Mouse (Mus musculus): ENCODE measurements around the gene Dlx2. TPM values are rescaled to one million over a fixed set of nuclear protein-coding genes. Genes with fewer than 3 reads are reported as not detected.

The Dlx2 gene
- polyA plus RNA-seq, 1 experiment from 2014 or later = 4.5 TPM

GRCm38 (mm10) chr2:71524763-71525162 lies 21.8 kb downstream of the Dlx2 start:
- no peaks in the 10 kb centered on the region for H3K9me3 ChIP-seq (replicated peaks; ENCODE audit: control insufficient read depth, low read length, poor library complexity, severe bottlenecking)
- peaks cover 81% of the 10 kb centered on the region for H3K27me3 ChIP-seq (ENCODE audit: control insufficient read depth, insufficient read depth, low read depth, low read length)
- H3K9ac ChIP-seq (ENCODE audit: low read depth, low read length) = no peak overlapping the region
- peak overlapping the region; percentile 9; the same call in 1 of the 2 replicates for H3K4me2 ChIP-seq (ENCODE audit: low read length)
- no peak overlapping the region for H3K4me3 ChIP-seq (ENCODE audit: low read depth, low read length)
- H3K4me1 ChIP-seq (ENCODE audit: control insufficient read depth, insufficient read depth, low read length) = peaks cover 8% of the 10 kb centered on the region; the same call in 1 of the 2 replicates
- H3K36me3 ChIP-seq (ENCODE audit: control insufficient read depth, insufficient read depth, low read length) = no peaks in the 10 kb centered on the region
- WGBS = 20% methylated on average over 13 of the region's 13 CpGs
- H3K27ac ChIP-seq (ENCODE audit: low read length) = no peak overlapping the region
- ATAC-seq = no peak

GRCm38 (mm10) chr2:71523431-71523830 lies 23.1 kb downstream of the Dlx2 start:
- Histone ChIP-seq H3K9me3 (replicated peaks; ENCODE audit: control insufficient read depth, low read length, poor library complexity, severe bottlenecking) (no peaks in the 10 kb centered on the region), H3K9ac (ENCODE audit: low read depth, low read length) (no peak overlapping the region), H3K27ac (ENCODE audit: low read length) (no peak overlapping the region), H3K4me1 (ENCODE audit: control insufficient read depth, insufficient read depth, low read length) (no peaks in the 10 kb centered on the region), H3K4me3 (ENCODE audit: low read depth, low read length) (no peak overlapping the region), H3K4me2 (ENCODE audit: low read length) (no peak overlapping the region), H3K36me3 (ENCODE audit: control insufficient read depth, insufficient read depth, low read length) (no peaks in the 10 kb centered on the region), H3K27me3 (ENCODE audit: control insufficient read depth, insufficient read depth, low read depth, low read length) (peaks cover 73% of the 10 kb centered on the region)
- WGBS = 49% methylated on average over 4 of the region's 4 CpGs
- ATAC-seq = no peak

GRCm38 (mm10) chr2:71522871-71523270 lies 23.7 kb downstream of the Dlx2 start:
- 72% methylated on average over 4 of the region's 4 CpGs for WGBS
- no peak for ATAC-seq

GRCm38 (mm10) chr2:71517466-71518099 lies 29.0 kb downstream of the Dlx2 start:
- no peak for ATAC-seq
- H3K27me3 ChIP-seq (ENCODE audit: control insufficient read depth, insufficient read depth, low read depth, low read length) = peaks cover 36% of the 10 kb centered on the region
- no peak overlapping the region for H3K4me2 ChIP-seq (ENCODE audit: low read length)
- no peaks in the 10 kb centered on the region for H3K36me3 ChIP-seq (ENCODE audit: control insufficient read depth, insufficient read depth, low read length)
- no peak overlapping the region for H3K27ac ChIP-seq (ENCODE audit: low read length)
- H3K9ac ChIP-seq (ENCODE audit: low read depth, low read length) = no peak overlapping the region
- no peaks in the 10 kb centered on the region for H3K4me1 ChIP-seq (ENCODE audit: control insufficient read depth, insufficient read depth, low read length)
- no peak overlapping the region for H3K4me3 ChIP-seq (ENCODE audit: low read depth, low read length)
- no peaks in the 10 kb centered on the region for H3K9me3 ChIP-seq (replicated peaks; ENCODE audit: control insufficient read depth, low read length, poor library complexity, severe bottlenecking)
- 32% methylated on average over 8 of the region's 8 CpGs for WGBS

More at GRCm38 (mm10) chr2:71522871-71523270, 23.7 kb downstream of the Dlx2 start:
- Histone ChIP-seq H3K36me3 (ENCODE audit: control insufficient read depth, insufficient read depth, low read length) (no peaks in the 10 kb centered on the region), H3K4me3 (ENCODE audit: low read depth, low read length) (no peak overlapping the region), H3K27me3 (ENCODE audit: control insufficient read depth, insufficient read depth, low read depth, low read length) (peaks cover 71% of the 10 kb centered on the region), H3K9ac (ENCODE audit: low read depth, low read length) (no peak overlapping the region), H3K27ac (ENCODE audit: low read length) (no peak overlapping the region), H3K4me2 (ENCODE audit: low read length) (no peak overlapping the region), H3K4me1 (ENCODE audit: control insufficient read depth, insufficient read depth, low read length) (no peaks in the 10 kb centered on the region), H3K9me3 (replicated peaks; ENCODE audit: control insufficient read depth, low read length, poor library complexity, severe bottlenecking) (no peaks in the 10 kb centered on the region)

- Histone ChIP-seq H3K36me3 (ENCODE audit: control insufficient read depth, insufficient read depth, low read length) (no peaks in the 10 kb centered on the region), H3K4me2 (ENCODE audit: low read length) (no peak overlapping the region), H3K4me3 (ENCODE audit: low read depth, low read length) (no peak overlapping the region), H3K4me1 (ENCODE audit: control insufficient read depth, insufficient read depth, low read length) (no peaks in the 10 kb centered on the region), H3K9ac (ENCODE audit: low read depth, low read length) (no peak overlapping the region), H3K27me3 (ENCODE audit: control insufficient read depth, insufficient read depth, low read depth, low read length) (peaks cover 33% of the 10 kb centered on the region), H3K27ac (ENCODE audit: low read length) (no peak overlapping the region), H3K9me3 (replicated peaks; ENCODE audit: control insufficient read depth, low read length, poor library complexity, severe bottlenecking) (no peaks in the 10 kb centered on the region)
- WGBS = 25% methylated on average over 4 of the region's 4 CpGs
- ATAC-seq = no peak
Measured at GRCm38 (mm10) chr2:71516995-71517394, 29.6 kb downstream of the Dlx2 start.

GRCm38 (mm10) chr2:71512326-71512725 lies 34.2 kb downstream of the Dlx2 start:
- no peak overlapping the region for H3K9ac ChIP-seq (ENCODE audit: low read depth, low read length)
- H3K36me3 ChIP-seq (ENCODE audit: control insufficient read depth, insufficient read depth, low read length) = no peaks in the 10 kb centered on the region
- H3K27ac ChIP-seq (ENCODE audit: low read length) = peak overlapping the region; percentile 18; the same call in 1 of the 2 replicates
- H3K4me3 ChIP-seq (ENCODE audit: low read depth, low read length) = no peak overlapping the region
- WGBS = 62% methylated on average over 9 of the region's 9 CpGs
- no peak overlapping the region for H3K4me2 ChIP-seq (ENCODE audit: low read length)
- H3K4me1 ChIP-seq (ENCODE audit: control insufficient read depth, insufficient read depth, low read length) = no peaks in the 10 kb centered on the region; the same call in 1 of the 2 replicates
- peaks cover 8% of the 10 kb centered on the region for H3K27me3 ChIP-seq (ENCODE audit: control insufficient read depth, insufficient read depth, low read depth, low read length)
- H3K9me3 ChIP-seq (replicated peaks; ENCODE audit: control insufficient read depth, low read length, poor library complexity, severe bottlenecking) = no peaks in the 10 kb centered on the region
- peak; percentile 58; the same call in 1 of the 2 replicates for ATAC-seq

GRCm38 (mm10) chr2:71511209-71511608 lies 35.3 kb downstream of the Dlx2 start:
- Histone ChIP-seq H3K36me3 (ENCODE audit: control insufficient read depth, insufficient read depth, low read length) (no peaks in the 10 kb centered on the region), H3K27ac (ENCODE audit: low read length) (no peak overlapping the region), H3K4me2 (ENCODE audit: low read length) (no peak overlapping the region), H3K4me1 (ENCODE audit: control insufficient read depth, insufficient read depth, low read length) (no peaks in the 10 kb centered on the region; the same call in 1 of the 2 replicates), H3K27me3 (ENCODE audit: control insufficient read depth, insufficient read depth, low read depth, low read length) (peaks cover 8% of the 10 kb centered on the region), H3K4me3 (ENCODE audit: low read depth, low read length) (no peak overlapping the region), H3K9ac (ENCODE audit: low read depth, low read length) (no peak overlapping the region), H3K9me3 (replicated peaks; ENCODE audit: control insufficient read depth, low read length, poor library complexity, severe bottlenecking) (no peaks in the 10 kb centered on the region)
- ATAC-seq = no peak
- 94% methylated on average over 7 of the region's 7 CpGs for WGBS

- H3K36me3 ChIP-seq (ENCODE audit: control insufficient read depth, insufficient read depth, low read length) = no peaks in the 10 kb centered on the region
- H3K4me3 ChIP-seq (ENCODE audit: low read depth, low read length) = no peak overlapping the region
- H3K27ac ChIP-seq (ENCODE audit: low read length) = no peak overlapping the region
- H3K9me3 ChIP-seq (replicated peaks; ENCODE audit: control insufficient read depth, low read length, poor library complexity, severe bottlenecking) = no peaks in the 10 kb centered on the region
- no peak for ATAC-seq
- H3K9ac ChIP-seq (ENCODE audit: low read depth, low read length) = no peak overlapping the region
- 84% methylated on average over 9 of the region's 9 CpGs for WGBS
- no peak overlapping the region for H3K4me2 ChIP-seq (ENCODE audit: low read length)
- no peaks in the 10 kb centered on the region; the same call in 1 of the 2 replicates for H3K4me1 ChIP-seq (ENCODE audit: control insufficient read depth, insufficient read depth, low read length)
- H3K27me3 ChIP-seq (ENCODE audit: control insufficient read depth, insufficient read depth, low read depth, low read length) = no peaks in the 10 kb centered on the region
Measured at GRCm38 (mm10) chr2:71504852-71505251, 41.7 kb downstream of the Dlx2 start.

- Histone ChIP-seq H3K4me1 (ENCODE audit: control insufficient read depth, insufficient read depth, low read length) (peaks cover 7% of the 10 kb centered on the region), H3K27me3 (ENCODE audit: control insufficient read depth, insufficient read depth, low read depth, low read length) (no peaks in the 10 kb centered on the region), H3K4me3 (ENCODE audit: low read depth, low read length) (no peak overlapping the region), H3K4me2 (ENCODE audit: low read length) (no peak overlapping the region), H3K27ac (ENCODE audit: low read length) (no peak overlapping the region), H3K9me3 (replicated peaks; ENCODE audit: control insufficient read depth, low read length, poor library complexity, severe bottlenecking) (no peaks in the 10 kb centered on the region), H3K9ac (ENCODE audit: low read depth, low read length) (no peak overlapping the region), H3K36me3 (ENCODE audit: control insufficient read depth, insufficient read depth, low read length) (no peaks in the 10 kb centered on the region)
- WGBS = 66% methylated on average over 16 of the region's 16 CpGs
- ATAC-seq = no peak
Measured at GRCm38 (mm10) chr2:71499276-71500230, 47.0 kb downstream of the Dlx2 start.

Measured in midbrain, embryonic 16.5 days (tissue).